In the genomic region with DNA sequence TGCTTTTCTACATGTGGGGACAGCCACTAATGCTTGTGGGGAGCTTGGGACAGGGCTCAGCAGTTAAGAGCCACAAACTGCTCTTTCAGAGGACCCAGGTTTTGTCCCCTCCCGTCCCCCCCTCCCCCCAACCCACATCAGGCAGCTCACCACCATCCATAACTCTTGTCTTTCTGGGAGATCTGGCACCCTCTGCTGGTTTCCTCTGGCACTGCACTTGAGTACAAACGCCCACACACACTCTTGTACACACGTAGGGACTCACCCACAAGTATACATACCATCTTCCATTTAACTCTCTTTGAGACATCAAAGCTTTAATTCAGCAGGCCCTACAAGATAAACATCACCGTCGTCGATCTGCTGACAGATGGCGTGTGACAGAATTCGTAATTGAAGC, we compare ENCODE assay signal across 8 mouse cellular contexts. TPM values are rescaled to one million over a fixed set of nuclear protein-coding genes. Genes with fewer than 3 reads are reported as not detected.
DNase-seq lines count a peak whose midpoint lies in the region; ATAC-seq and TF ChIP-seq lines count a peak whose summit lies in the region.

No protein-coding gene starts in this region.

- H3K4me3 ChIP-seq in heart, adult 2 months, result no peak overlapping the region
- H3K4me3 ChIP-seq in heart, embryonic 10.5 days, result no peak overlapping the region
- H3K4me3 ChIP-seq in forebrain, postnatal 0 days (ENCODE audit: low read depth, low read length), result no peak overlapping the region
- H3K4me3 ChIP-seq in midbrain, postnatal 0 days (ENCODE audit: low read depth, low read length), result no peak overlapping the region

- peak; percentile 83 for ATAC-seq in forebrain, postnatal 0 days
- peak; percentile 81; the same call in 1 of the 2 replicates for ATAC-seq in midbrain, postnatal 0 days (ENCODE audit: low FRiP score)

- no peak for TF ChIP-seq EP300 in heart, adult 2 months (IDR thresholded peaks at IDR 0.05; ENCODE audit: insufficient read depth, low read depth, low read length)

- H3K27ac ChIP-seq in heart, adult 2 months, result no peak overlapping the region
- H3K27ac ChIP-seq in heart, embryonic 10.5 days, result no peak overlapping the region
- no peak overlapping the region for H3K27ac ChIP-seq in forebrain, postnatal 0 days (ENCODE audit: low read depth, low read length)
- no peak overlapping the region for H3K27ac ChIP-seq in midbrain, postnatal 0 days (ENCODE audit: low read depth, low read length)

- no peaks in the 10 kb centered on the region for H3K27me3 ChIP-seq in heart, adult 2 months (ENCODE audit: control insufficient read depth, insufficient read depth, low read length)
- H3K27me3 ChIP-seq in heart, embryonic 10.5 days (ENCODE audit: insufficient read depth, poor library complexity, severe bottlenecking), result no peaks in the 10 kb centered on the region
- H3K27me3 ChIP-seq in forebrain, postnatal 0 days (ENCODE audit: insufficient read depth, low read length), result no peaks in the 10 kb centered on the region
- H3K27me3 ChIP-seq in midbrain, postnatal 0 days (ENCODE audit: insufficient read depth, low read length), result no peaks in the 10 kb centered on the region

- intact Hi-C loops in heart, adult 2 months (cut with DNase I), result no loop called here
- intact Hi-C loops in left cerebral cortex, postnatal 10 days (cut with DNase I), result no loop called here

- DNase-seq in heart, adult 2 months, result peak in 1 of 2 experiments; percentile 49
- DNase-seq in heart, embryonic 10.5 days (ENCODE audit: low spot score), result no peak
- DNase-seq in CD4-positive helper T cell, adult 2 months (ENCODE audit: low read depth, low spot score), result peak; percentile 61
- peak; percentile 18 for DNase-seq in brain, embryonic 18.5 days (ENCODE audit: low read depth, low spot score)
- peak; percentile 82 for DNase-seq in forebrain, postnatal 0 days
- peak; percentile 51 to 60 for DNase-seq in left cerebral cortex, postnatal 10 days (ENCODE audit: extremely low spot score in 1 of 2, low spot score in 2 of 2)
- DNase-seq in midbrain, postnatal 0 days (ENCODE audit: low spot score), result peak; percentile 64
- DNase-seq in adrenal gland, adult 2 months, result no peak

- TF ChIP-seq POLR2A in heart, adult 2 months (IDR thresholded peaks at IDR 0.05; ENCODE audit: insufficient read depth, low read depth, low read length), result no peak

- H3K4me2 ChIP-seq in forebrain, postnatal 0 days (ENCODE audit: low read depth), result no peak overlapping the region
- H3K4me2 ChIP-seq in midbrain, postnatal 0 days (ENCODE audit: low read depth, low read length, poor library complexity, severe bottlenecking), result no peak overlapping the region

- no peaks in the 10 kb centered on the region for H3K79me2 ChIP-seq in heart, adult 2 months (replicated peaks; ENCODE audit: control insufficient read depth, insufficient read depth, low read length)

- no peaks in the 10 kb centered on the region for H3K36me3 ChIP-seq in heart, adult 2 months (ENCODE audit: control insufficient read depth, insufficient read depth, low read length)
- H3K36me3 ChIP-seq in heart, embryonic 10.5 days, result peaks cover 14% of the 10 kb centered on the region
- peaks cover 38% of the 10 kb centered on the region for H3K36me3 ChIP-seq in forebrain, postnatal 0 days (ENCODE audit: insufficient read depth)
- peaks cover 24% of the 10 kb centered on the region for H3K36me3 ChIP-seq in midbrain, postnatal 0 days (ENCODE audit: insufficient read depth, low read length)

- peak; percentile 76 for TF ChIP-seq CTCF in heart, adult 2 months (IDR thresholded peaks at IDR 0.05)
- peak; percentile 82 for TF ChIP-seq CTCF in forebrain, postnatal 0 days (IDR thresholded peaks at IDR 0.05; ENCODE audit: low read depth)
- peak; percentile 85 for TF ChIP-seq CTCF in midbrain, postnatal 0 days (IDR thresholded peaks at IDR 0.05)

- no peaks in the 10 kb centered on the region for H3K4me1 ChIP-seq in heart, adult 2 months (ENCODE audit: control insufficient read depth, insufficient read depth, low read length)
- peaks cover 5% of the 10 kb centered on the region; the same call in 1 of the 2 replicates for H3K4me1 ChIP-seq in heart, embryonic 10.5 days
- H3K4me1 ChIP-seq in forebrain, postnatal 0 days (ENCODE audit: insufficient read depth), result no peaks in the 10 kb centered on the region
- no peaks in the 10 kb centered on the region for H3K4me1 ChIP-seq in midbrain, postnatal 0 days (ENCODE audit: insufficient read depth, low read length)

- H3K9me3 ChIP-seq in heart, embryonic 10.5 days, result no peaks in the 10 kb centered on the region
- H3K9me3 ChIP-seq in forebrain, postnatal 0 days (ENCODE audit: low read length), result no peaks in the 10 kb centered on the region
- no peaks in the 10 kb centered on the region for H3K9me3 ChIP-seq in midbrain, postnatal 0 days (ENCODE audit: low read length)

- 55% methylated on average over 8 of the region's 8 CpGs for WGBS in heart, adult 2 months
- 44% methylated on average over 8 of the region's 8 CpGs for WGBS in heart, embryonic 10.5 days
- 41% methylated on average over 8 of the region's 8 CpGs for WGBS in forebrain, postnatal 0 days
- WGBS in midbrain, postnatal 0 days, result 48% methylated on average over 8 of the region's 8 CpGs

- H3K9ac ChIP-seq in heart, adult 2 months (ENCODE audit: low read depth, low read length), result no peak overlapping the region
- H3K9ac ChIP-seq in forebrain, postnatal 0 days, result no peak overlapping the region
- H3K9ac ChIP-seq in midbrain, postnatal 0 days (replicated peaks; ENCODE audit: low read length, poor library complexity, severe bottlenecking), result no peak overlapping the region

RNA-seq across cellular contexts. Expression of gene Evl, which starts 25.3 kb away (rescaled TPM):
- 10 to 100 TPM; 36.4 to 40.6 TPM for total RNA-seq in heart, adult 2 months (2021)
- 34.8 and 44.0 TPM in 2 replicates for polyA plus RNA-seq in heart, adult 2 months (2012; rRNA removed)
- polyA plus RNA-seq in heart, embryonic 10.5 days (2016; fragmentation: Nextera tagmentation; extraction: Ambion mirVana), result 29.6 and 42.5 TPM in 2 replicates
- total RNA-seq in forebrain, postnatal 0 days (2014; rRNA removed), result 183 and 192 TPM in 2 replicates
- polyA plus RNA-seq in forebrain, postnatal 0 days (2015; fragmentation: Nextera tagmentation; extraction: Ambion mirVana), result 251 and 260 TPM in 2 replicates
- total RNA-seq in left cerebral cortex, postnatal 10 days (2021), result 100 to 1,000 TPM; 407 to 409 TPM
- 230 and 255 TPM in 2 replicates for total RNA-seq in midbrain, postnatal 0 days (2014; rRNA removed)
- 285 and 290 TPM in 2 replicates for polyA plus RNA-seq in midbrain, postnatal 0 days (2015; fragmentation: Nextera tagmentation; extraction: Ambion mirVana)
- 10 to 100 TPM; 39.1 to 48.5 TPM for total RNA-seq in adrenal gland, adult 2 months (2021)
- 18.6 and 27.8 TPM in 2 replicates for polyA plus RNA-seq in adrenal gland, adult 2 months (2012; rRNA removed)

Comparison
In these comparisons a context has a peak if more than half of its experiments do, and no peak if none do; other contexts are left out.
1. DNase-seq: peak in CD4-positive helper T cell, adult 2 months (single experiment), brain, embryonic 18.5 days (single experiment), forebrain, postnatal 0 days (single experiment), left cerebral cortex, postnatal 10 days (2 of 2) and midbrain, postnatal 0 days (single experiment); none in heart, embryonic 10.5 days (single experiment) and adrenal gland, adult 2 months (single experiment).
2. Peak in every context shown above with its lines, with median percentiles within 50 percentile points of each other: CTCF ChIP-seq.